Mouse (Mus musculus) limb, embryonic 12.5 days (tissue): Measurements from ENCODE around the gene Sox6. TPM values are rescaled to one million over a fixed set of nuclear protein-coding genes. Genes with fewer than 3 reads are reported as not detected.

ENCODE experiments used
- ATAC-seq: fragments of 200-750 bp; cut with Nextera tagmentation; 2 replicates; pipeline ENCODE4 v1.8.0; 2017; ENCODE audit warnings: low read depth, moderate TSS enrichment; ENCODE audit not compliant: insufficient number of reproducible peaks, insufficient read depth, low FRiP score, low TSS enrichment
- H3K27ac ChIP-seq: fragments of 300-500 bp; sonication (generic); 2 replicates; pipeline ENCODE4 v1.5.1; 2016; ENCODE audit warnings: mild to moderate bottlenecking, moderate library complexity
- H3K27me3 ChIP-seq: fragments of 300-500 bp; sonication (generic); 2 replicates; pipeline ENCODE4 v1.6.1; 2016; ENCODE audit warnings: mild to moderate bottlenecking, moderate library complexity
- H3K36me3 ChIP-seq: fragments of 300-500 bp; sonication (generic); 2 replicates; pipeline ENCODE4 v1.6.1; 2016; ENCODE audit warnings: mild to moderate bottlenecking, moderate library complexity
- H3K4me1 ChIP-seq: fragments of 300-500 bp; sonication (generic); replicated peaks from 2 replicates; pipeline ENCODE4 v1.6.1; 2016
- H3K4me2 ChIP-seq: fragments of 300-500 bp; sonication (generic); 2 replicates; pipeline ENCODE4 v1.6.1; 2016; ENCODE audit warnings: mild to moderate bottlenecking, moderate library complexity
- H3K4me3 ChIP-seq: fragments of 300-500 bp; sonication (generic); replicated peaks from 2 replicates; pipeline ENCODE4 v1.5.1; 2016; ENCODE audit warnings: mild to moderate bottlenecking
- H3K9ac ChIP-seq: fragments of 300-500 bp; sonication (generic); replicated peaks from 2 replicates; pipeline ENCODE4 v1.6.1; 2016; ENCODE audit warnings: mild to moderate bottlenecking, moderate library complexity
- H3K9me3 ChIP-seq: fragments of 300-500 bp; sonication (generic); 2 replicates; pipeline ENCODE4 v1.6.1; 2016; ENCODE audit warnings: mild to moderate bottlenecking, moderate library complexity
- WGBS: fragments of 180-500 bp; shearing (Covaris S2); methylation state at CpG from one replicate; pipeline ENCODE4 v1.1.7; 2016; 5-methylcytosine and 5-hydroxymethylcytosine counted together
- polyA plus RNA-seq: library from polyadenylated mRNA; unstranded; fragments of >200 nt; fragmentation: Nextera tagmentation; extraction: Ambion mirVana; gene quantifications from 2 replicates; pipeline ENCODE4 v1.2.1, GENCODE M21; 2016

Gene Sox6
- polyA plus RNA-seq, 1 experiment from 2014 or later = 91.5 TPM

DNA sequence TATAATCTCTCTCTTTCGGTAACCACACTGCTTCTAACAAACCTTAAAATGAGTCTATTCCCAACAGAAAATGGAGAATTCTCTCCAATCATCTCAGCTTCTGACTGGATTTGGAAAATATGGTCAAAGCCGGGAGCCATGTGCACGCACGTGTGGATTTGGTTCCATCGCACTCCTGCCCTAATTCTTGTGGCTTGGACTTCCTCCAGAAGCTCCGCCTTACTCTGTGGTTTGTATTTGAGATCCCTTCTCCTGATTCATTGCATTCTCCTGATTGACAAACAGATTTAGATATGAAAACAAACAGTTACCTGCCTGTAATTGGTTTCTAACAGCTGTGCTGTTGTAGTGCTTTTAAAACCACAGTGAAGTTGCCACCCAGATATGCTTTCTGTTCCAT is 351.9 kb downstream of the Sox6 start:
- WGBS = 87% methylated on average over 6 of the region's 6 CpGs
- Histone ChIP-seq H3K9me3 (no peaks in the 10 kb centered on the region), H3K4me3 (no peak overlapping the region), H3K27ac (no peak overlapping the region), H3K27me3 (no peaks in the 10 kb centered on the region), H3K4me2 (no peak overlapping the region), H3K36me3 (no peaks in the 10 kb centered on the region), H3K4me1 (peaks cover 18% of the 10 kb centered on the region), H3K9ac (no peak overlapping the region)
- no peak for ATAC-seq

DNA sequence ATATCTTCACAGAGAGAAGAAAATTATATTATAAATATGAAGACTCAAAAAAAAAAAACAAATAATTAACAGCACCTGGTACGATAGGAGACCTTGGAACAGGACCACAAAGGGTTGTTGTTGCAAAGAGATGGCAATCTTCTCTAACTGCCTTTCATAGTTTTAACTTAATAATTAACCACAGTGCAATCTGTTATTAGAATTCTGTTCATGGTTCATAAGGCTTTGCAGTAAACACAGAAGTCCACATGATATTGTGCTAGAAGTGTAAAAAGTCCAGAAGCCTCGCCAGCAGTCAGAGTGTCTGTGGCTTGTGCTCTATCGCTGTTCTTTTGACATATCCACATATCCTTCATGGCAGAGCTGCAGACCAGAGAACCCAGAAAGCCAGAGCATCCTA is 354.5 kb downstream of the Sox6 start:
- no peak for ATAC-seq

DNA sequence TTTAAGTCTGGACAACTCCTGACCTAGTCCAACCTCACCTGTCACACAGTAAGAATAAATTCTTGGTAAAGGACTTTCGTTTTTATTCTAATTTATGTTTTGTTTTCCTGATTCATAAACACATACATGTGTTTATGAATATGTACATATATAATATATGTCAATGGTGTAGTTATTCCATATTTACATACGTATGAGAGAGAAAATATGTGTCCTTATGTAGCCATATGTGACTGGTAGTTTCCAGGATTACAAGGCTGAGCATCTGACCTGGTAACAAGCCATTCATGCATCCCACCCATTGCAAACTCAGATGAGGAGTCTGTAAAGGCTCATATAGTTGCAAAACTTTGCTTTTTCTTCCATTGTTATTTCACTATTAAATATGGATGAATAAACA is 366.8 kb downstream of the Sox6 start:
- peaks cover 32% of the 10 kb centered on the region for H3K4me1 ChIP-seq
- no peak overlapping the region for H3K4me3 ChIP-seq
- H3K9ac ChIP-seq = no peak overlapping the region
- H3K4me2 ChIP-seq = no peak overlapping the region
- ATAC-seq = no peak
- 89% methylated on average over 2 of the region's 2 CpGs for WGBS
- H3K27me3 ChIP-seq = no peaks in the 10 kb centered on the region
- H3K27ac ChIP-seq = no peak overlapping the region
- H3K9me3 ChIP-seq = no peaks in the 10 kb centered on the region
- no peaks in the 10 kb centered on the region for H3K36me3 ChIP-seq

More for the DNA sequence above, 354.5 kb downstream of the Sox6 start:
- Histone ChIP-seq H3K4me1 (peaks cover 5% of the 10 kb centered on the region), H3K9ac (no peak overlapping the region), H3K9me3 (no peaks in the 10 kb centered on the region), H3K4me3 (no peak overlapping the region), H3K27ac (no peak overlapping the region), H3K36me3 (no peaks in the 10 kb centered on the region), H3K27me3 (no peaks in the 10 kb centered on the region), H3K4me2 (no peak overlapping the region)
- WGBS = 89% methylated on average over 3 of the region's 3 CpGs

DNA sequence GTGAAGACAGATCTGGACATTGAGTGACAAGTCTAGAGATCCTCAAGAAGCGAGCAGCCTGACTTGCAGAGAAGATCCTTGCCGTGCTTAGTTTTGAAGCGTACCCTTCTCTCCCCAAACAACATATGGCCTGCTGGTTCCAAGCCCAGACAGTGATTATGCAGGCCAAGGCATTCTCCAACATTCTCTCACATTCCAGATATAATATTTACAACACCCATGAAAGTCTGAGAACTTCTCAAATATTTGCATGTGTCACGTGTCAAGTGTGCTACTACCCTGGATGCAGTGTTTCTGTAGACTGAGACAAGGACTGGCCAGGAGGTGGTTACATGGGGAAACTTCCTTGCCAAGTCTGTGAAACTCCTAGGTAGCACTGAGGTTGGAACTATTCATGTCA is 367.3 kb downstream of the Sox6 start:
- no peak overlapping the region for H3K27ac ChIP-seq
- WGBS = 82% methylated on average over 4 of the region's 4 CpGs

DNA sequence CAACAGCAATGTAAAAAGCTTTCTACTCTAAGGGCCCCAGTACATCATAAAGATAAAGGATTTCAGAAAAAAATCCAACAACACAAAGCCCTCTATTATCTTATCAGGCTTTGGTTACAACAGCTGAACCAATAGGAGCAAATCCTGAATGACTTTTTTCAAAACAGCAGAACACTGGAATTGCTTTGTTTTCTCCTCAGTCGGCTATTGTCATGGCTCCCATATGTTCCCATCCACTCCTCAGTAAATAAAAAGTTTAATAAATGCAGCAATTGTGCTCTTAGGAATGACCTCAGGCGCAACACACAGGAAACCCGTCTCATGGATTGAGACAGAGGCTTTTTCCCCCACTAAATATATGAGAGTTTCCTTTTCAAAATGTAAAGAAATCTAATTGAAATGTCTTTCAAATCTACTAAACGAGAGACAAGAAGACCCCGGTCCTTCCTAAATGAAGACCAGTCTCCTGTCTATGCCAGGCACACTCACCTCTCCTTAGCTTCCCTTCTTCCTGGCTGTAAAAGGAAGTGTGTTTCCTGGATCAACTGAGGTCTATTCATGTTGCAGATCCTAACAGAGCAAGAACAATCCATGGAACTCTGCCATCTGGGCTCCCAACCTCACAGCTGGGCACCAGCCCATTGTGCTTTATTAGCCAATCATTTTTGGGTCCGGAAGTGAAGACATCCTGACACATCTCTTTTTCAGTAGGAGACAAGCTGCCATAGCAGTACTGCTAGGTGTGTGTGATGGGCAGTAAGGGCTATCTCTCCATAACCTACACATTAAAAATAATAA is 369.2 kb downstream of the Sox6 start:
- ATAC-seq = no peak
- no peak overlapping the region for H3K4me3 ChIP-seq
- no peaks in the 10 kb centered on the region for H3K36me3 ChIP-seq
- H3K4me2 ChIP-seq = no peak overlapping the region
- peak overlapping the region; percentile 30; the same call in 1 of the 2 replicates for H3K27ac ChIP-seq
- H3K9ac ChIP-seq = no peak overlapping the region
- H3K27me3 ChIP-seq = no peaks in the 10 kb centered on the region
- H3K9me3 ChIP-seq = no peaks in the 10 kb centered on the region
- WGBS = 61% methylated on average over 6 of the region's 6 CpGs
- peaks cover 34% of the 10 kb centered on the region for H3K4me1 ChIP-seq

More for the DNA sequence above, 367.3 kb downstream of the Sox6 start:
- Histone ChIP-seq H3K36me3 (no peaks in the 10 kb centered on the region), H3K4me2 (no peak overlapping the region), H3K9me3 (no peaks in the 10 kb centered on the region), H3K4me3 (no peak overlapping the region), H3K9ac (no peak overlapping the region), H3K4me1 (peaks cover 33% of the 10 kb centered on the region), H3K27me3 (no peaks in the 10 kb centered on the region)
- ATAC-seq = no peak

DNA sequence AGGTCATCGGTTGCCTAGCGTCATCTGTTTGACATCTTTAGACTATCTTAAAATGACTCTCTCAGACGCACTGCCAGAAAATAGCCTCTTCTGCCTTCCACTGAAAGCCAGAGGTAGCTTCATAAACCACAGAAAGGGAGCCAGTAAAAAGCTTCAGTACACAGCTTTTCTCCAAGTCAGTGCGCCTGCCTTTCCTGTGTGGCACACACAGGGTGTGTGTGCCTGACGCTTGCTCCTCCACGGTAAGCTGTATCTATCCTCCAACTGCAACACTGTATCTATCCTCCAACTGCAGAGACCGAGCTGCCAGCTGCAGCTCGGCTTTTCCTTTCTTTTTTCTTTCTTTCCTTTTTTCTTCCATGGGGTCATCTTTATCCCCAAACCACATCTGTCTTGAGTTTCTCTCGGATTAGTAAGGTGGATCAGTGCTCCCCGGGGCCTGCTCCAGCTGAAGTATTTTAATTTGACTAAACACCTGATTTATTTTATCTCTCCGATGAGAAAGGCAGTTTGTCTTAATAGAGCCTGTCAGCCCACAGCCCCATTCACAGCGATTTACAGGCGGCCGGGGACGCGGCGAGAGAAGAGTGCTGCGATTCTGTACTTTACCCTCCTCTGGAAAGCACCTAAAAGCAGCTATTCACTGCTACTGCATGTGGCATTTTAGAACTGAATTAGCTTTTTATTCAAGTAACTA is 371.8 kb downstream of the Sox6 start:
- Histone ChIP-seq H3K4me1 (peaks cover 41% of the 10 kb centered on the region), H3K4me3 (peak overlapping the region; percentile 21; the same call in 1 of the 2 replicates), H3K36me3 (no peaks in the 10 kb centered on the region), H3K9ac (no peak overlapping the region), H3K27ac (peak overlapping the region; percentile 66; the same call in 1 of the 2 replicates), H3K4me2 (peak overlapping the region; percentile 55), H3K27me3 (no peaks in the 10 kb centered on the region), H3K9me3 (no peaks in the 10 kb centered on the region)
- 9% methylated on average over 18 of the region's 18 CpGs for WGBS
- no peak for ATAC-seq

DNA sequence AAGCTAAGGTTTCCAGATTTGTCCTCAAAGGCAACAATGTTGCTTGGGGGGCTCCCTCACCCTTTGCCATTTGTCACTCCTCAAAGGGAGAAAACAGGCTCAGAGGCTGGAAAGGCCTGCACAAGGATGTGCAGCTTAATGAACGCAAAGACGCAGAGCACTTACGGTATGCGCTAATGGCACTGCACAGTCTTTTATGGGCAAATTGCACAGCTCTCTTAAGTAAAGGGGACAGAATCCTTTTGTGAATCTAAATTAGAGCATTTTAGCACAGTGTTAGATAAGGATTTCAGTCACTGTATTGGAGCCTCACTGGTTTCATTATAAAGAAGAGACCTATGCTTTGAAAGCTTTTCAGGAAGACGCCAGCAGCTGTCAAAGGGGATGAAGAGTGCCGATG is 375.2 kb downstream of the Sox6 start:
- no peak overlapping the region for H3K4me2 ChIP-seq
- H3K36me3 ChIP-seq = no peaks in the 10 kb centered on the region
- no peaks in the 10 kb centered on the region for H3K27me3 ChIP-seq
- H3K27ac ChIP-seq = no peak overlapping the region
- H3K4me3 ChIP-seq = no peak overlapping the region
- no peak for ATAC-seq
- WGBS = 36% methylated on average over 6 of the region's 6 CpGs
- no peaks in the 10 kb centered on the region for H3K9me3 ChIP-seq
- H3K9ac ChIP-seq = no peak overlapping the region
- H3K4me1 ChIP-seq = peaks cover 36% of the 10 kb centered on the region

DNA sequence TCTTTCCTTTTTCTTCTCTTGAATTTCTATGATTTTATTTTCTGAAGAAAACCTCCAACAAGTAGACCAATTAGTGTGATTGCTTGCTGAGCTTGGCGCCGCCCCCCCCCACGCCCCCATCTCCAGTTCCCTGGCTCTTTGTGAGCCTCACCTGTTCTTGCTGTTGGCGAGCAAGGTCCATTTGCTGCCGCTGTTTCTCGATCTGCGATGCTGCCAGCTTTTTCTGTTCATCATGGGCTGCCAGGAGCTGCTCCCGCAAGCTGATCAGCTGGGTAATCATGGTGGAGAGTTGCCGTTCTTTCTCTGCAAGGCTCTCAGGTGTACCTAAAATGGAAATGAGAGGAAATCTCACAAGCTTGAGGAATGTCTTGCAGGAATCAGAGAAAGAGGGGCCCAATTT is 376.5 kb downstream of the Sox6 start:
- Histone ChIP-seq H3K36me3 (no peaks in the 10 kb centered on the region), H3K4me3 (no peak overlapping the region), H3K4me2 (no peak overlapping the region), H3K9me3 (no peaks in the 10 kb centered on the region), H3K27me3 (no peaks in the 10 kb centered on the region), H3K4me1 (peaks cover 26% of the 10 kb centered on the region), H3K27ac (no peak overlapping the region), H3K9ac (no peak overlapping the region)
- 93% methylated on average over 9 of the region's 9 CpGs for WGBS
- no peak for ATAC-seq

DNA sequence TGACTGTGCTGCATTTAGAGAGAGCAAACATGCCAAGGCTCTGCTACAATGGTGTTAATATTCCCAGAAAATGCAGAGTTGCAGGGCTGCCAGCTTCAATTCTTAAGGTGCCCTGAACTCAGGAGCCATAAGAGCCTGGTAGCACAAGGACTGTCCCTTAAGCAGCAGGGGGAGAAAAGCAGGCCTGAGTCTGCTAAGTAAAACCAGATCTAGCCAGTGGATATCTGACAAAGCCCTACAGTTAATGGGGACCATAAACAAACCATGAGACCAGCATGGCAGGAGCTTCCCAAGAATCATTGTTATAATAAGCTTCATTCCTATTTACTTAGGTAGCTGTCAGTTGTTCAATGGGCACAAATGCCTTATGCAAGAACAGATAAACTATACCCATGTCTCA is 391.9 kb downstream of the Sox6 start:
- Histone ChIP-seq H3K27ac (peak overlapping the region; percentile 87), H3K27me3 (no peaks in the 10 kb centered on the region), H3K4me1 (peaks cover 27% of the 10 kb centered on the region), H3K9ac (no peak overlapping the region), H3K9me3 (no peaks in the 10 kb centered on the region), H3K36me3 (no peaks in the 10 kb centered on the region), H3K4me2 (no peak overlapping the region), H3K4me3 (no peak overlapping the region)
- no peak for ATAC-seq

DNA sequence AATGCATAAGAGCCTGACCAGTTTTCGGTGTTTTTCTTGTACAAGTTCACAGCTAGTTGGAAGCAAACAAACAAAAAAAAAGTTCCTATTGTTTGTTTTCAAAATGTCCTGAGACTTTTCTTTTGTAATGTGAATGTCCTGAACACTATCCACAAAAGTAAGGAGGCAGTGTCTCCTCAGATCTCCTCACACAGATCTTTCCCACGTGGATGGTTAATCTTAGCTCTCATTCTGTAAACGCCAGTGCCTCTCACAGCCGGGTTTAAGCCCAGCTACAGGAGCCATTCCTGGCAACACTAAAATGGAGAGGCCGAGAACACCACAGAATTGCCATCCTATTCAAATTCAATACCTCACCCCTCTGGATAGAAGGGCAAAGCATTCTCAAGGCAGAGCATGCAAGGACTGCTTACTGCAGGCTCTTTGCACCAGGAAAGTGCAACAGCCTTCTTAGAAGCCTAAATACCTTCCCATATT is 392.6 kb downstream of the Sox6 start:
- Histone ChIP-seq H3K4me3 (no peak overlapping the region), H3K9me3 (no peaks in the 10 kb centered on the region), H3K36me3 (no peaks in the 10 kb centered on the region), H3K27ac (peak overlapping the region; percentile 87), H3K27me3 (no peaks in the 10 kb centered on the region), H3K4me2 (0 out of 2 replicates have a peak overlapping the region, but pooled peaks have one; percentile 0), H3K9ac (no peak overlapping the region), H3K4me1 (peaks cover 27% of the 10 kb centered on the region)
- 11% methylated on average over 5 of the region's 5 CpGs for WGBS
- no peak for ATAC-seq

DNA sequence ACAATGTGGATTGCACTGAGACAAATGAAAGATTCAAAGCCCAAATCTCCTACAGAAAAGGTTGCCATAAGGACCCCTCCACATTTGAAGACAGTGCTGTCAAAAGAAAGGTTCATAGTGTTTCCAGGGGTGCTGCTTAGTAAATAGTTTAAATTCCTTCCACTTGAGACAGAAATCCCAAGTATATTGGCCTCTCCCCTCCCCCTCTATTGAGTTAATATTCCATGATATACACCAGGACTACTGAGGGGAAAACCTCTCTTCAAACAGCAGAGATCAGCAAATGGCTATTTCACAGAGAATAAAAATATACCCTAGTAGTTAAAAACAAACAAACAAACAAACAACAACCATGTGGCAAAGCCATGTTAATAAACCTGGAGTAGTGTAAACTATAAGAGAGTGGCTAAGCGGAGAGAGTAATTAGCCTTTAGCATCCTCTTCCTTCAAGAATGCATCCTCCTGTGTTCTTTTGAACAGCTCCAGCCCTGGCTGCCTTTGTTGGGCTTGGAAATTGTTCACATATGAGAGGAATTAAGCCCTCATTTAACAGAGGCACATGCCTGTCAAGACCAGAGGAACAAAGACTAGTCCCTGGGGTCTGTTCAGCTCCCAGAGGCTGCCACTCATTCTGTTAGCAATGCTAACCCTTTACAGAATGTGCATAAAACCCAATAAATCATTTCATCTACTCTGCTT is 393.2 kb downstream of the Sox6 start:
- H3K4me3 ChIP-seq = no peak overlapping the region
- H3K9ac ChIP-seq = no peak overlapping the region
- H3K27ac ChIP-seq = peak overlapping the region; percentile 87
- H3K4me1 ChIP-seq = peaks cover 27% of the 10 kb centered on the region
- ATAC-seq = peak; percentile 81
- no peaks in the 10 kb centered on the region for H3K9me3 ChIP-seq
- H3K27me3 ChIP-seq = no peaks in the 10 kb centered on the region
- no peaks in the 10 kb centered on the region for H3K36me3 ChIP-seq
- 25% methylated on average over 1 of the region's 1 CpGs for WGBS
- H3K4me2 ChIP-seq = no peak overlapping the region
